Mouse (Mus musculus) limb, embryonic 13.5 days (tissue): ENCODE data around the gene Gm10717. TPM values are rescaled to one million over a fixed set of nuclear protein-coding genes. Genes with fewer than 3 reads are reported as not detected.
"Not testable (repeated sequence)": the region's sequence is repeated elsewhere in the genome, so short reads cannot be mapped to it uniquely, and the experiment has no call there.

Experiments
- ATAC-seq: fragments of 200-750 bp; cut with Nextera tagmentation; 2 replicates; pipeline ENCODE4 v1.8.0; 2017; ENCODE audit warnings: low read depth, moderate number of reproducible peaks, moderate TSS enrichment; ENCODE audit not compliant: low FRiP score
- H3K27ac ChIP-seq: fragments of 300-500 bp; sonication (generic); 2 replicates; pipeline ENCODE4 v1.5.1; 2015; ENCODE audit warnings: inconsistent platforms, mild to moderate bottlenecking, moderate library complexity
- H3K27me3 ChIP-seq: fragments of 300-500 bp; sonication (generic); 2 replicates; pipeline ENCODE4 v1.6.1; 2015; ENCODE audit warnings: mild to moderate bottlenecking, inconsistent platforms
- H3K36me3 ChIP-seq: fragments of 300-500 bp; sonication (generic); 2 replicates; pipeline ENCODE4 v1.6.1; 2015; ENCODE audit warnings: inconsistent platforms, mild to moderate bottlenecking, moderate library complexity
- H3K4me1 ChIP-seq: fragments of 300-500 bp; sonication (generic); 2 replicates; pipeline ENCODE4 v1.6.1; 2015; ENCODE audit warnings: inconsistent platforms
- H3K4me2 ChIP-seq: fragments of 300-500 bp; sonication (generic); replicated peaks from 2 replicates; pipeline ENCODE4 v1.6.1; 2015; ENCODE audit warnings: inconsistent platforms, mild to moderate bottlenecking, moderate library complexity
- H3K4me3 ChIP-seq: fragments of 300-500 bp; sonication (generic); 2 replicates; pipeline ENCODE4 v1.5.1; 2015; ENCODE audit warnings: moderate library complexity, mild to moderate bottlenecking, inconsistent platforms
- H3K9ac ChIP-seq: fragments of 300-500 bp; sonication (generic); 2 replicates; pipeline ENCODE4 v1.6.1; 2015; ENCODE audit warnings: mild to moderate bottlenecking, inconsistent platforms
- H3K9me3 ChIP-seq: fragments of 300-500 bp; sonication (generic); 2 replicates; pipeline ENCODE4 v1.6.1; 2016; ENCODE audit warnings: inconsistent platforms
- WGBS: fragments of 180-500 bp; shearing (Covaris S2); methylation state at CpG from one replicate; pipeline ENCODE4 v1.1.7; 2015; 5-methylcytosine and 5-hydroxymethylcytosine counted together
- microRNA-seq: library from miRNA; unstranded; fragments of <30 nt; microRNA quantifications from one replicate; pipeline ENCODE4, GENCODE M21; 2016
- polyA plus RNA-seq: library from polyadenylated mRNA; unstranded; fragments of >200 nt; fragmentation: Nextera tagmentation; extraction: Ambion mirVana; gene quantifications from 2 replicates; pipeline ENCODE4 v1.2.1, GENCODE M21; 2015

Gene Gm10717
- polyA plus RNA-seq, 1 experiment from 2014 or later: not detected

DNA sequence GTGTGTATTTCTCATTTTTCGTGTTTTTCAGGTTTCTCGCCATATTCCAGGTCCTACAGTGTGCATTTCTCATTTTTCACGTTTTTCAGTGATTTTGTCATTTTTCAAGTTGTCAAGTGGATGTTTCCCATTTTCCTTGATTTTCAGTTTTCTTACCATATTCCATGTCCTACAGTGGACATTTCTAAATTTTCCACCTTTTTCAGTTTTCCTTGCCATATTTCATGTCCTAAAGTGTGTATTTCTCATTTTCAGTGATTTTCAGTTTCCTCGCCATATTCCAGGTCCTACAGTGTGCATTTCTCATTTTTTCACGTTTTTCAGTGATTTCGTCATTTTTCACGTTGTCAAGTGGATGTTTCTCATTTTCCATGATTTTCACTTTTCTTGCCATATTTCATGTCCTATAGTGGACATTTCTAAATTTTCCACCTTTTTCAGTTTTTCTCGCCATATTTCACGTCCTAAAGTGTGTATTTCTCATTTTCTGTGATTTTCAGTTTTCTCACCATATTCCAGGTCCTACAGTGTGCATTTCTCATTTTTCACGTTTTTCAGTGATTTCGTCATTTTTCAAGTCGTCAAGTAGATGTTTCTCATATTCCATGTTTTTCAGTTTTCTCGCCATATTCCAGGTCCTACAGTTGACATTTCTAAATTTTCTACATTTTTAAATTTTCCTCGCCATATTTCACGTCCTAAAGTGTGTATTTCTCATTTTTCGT lies 4.2 kb downstream of the Gm10717 start:
- not testable (repeated sequence) for ATAC-seq, H3K9ac ChIP-seq, H3K4me3 ChIP-seq, H3K4me1 ChIP-seq, H3K9me3 ChIP-seq, H3K27me3 ChIP-seq, H3K4me2 ChIP-seq, H3K36me3 ChIP-seq, H3K27ac ChIP-seq
- WGBS: 64% methylated on average over 14 of the region's 16 CpGs

- H3K27ac ChIP-seq, H3K4me2 ChIP-seq, H3K36me3 ChIP-seq, H3K9me3 ChIP-seq, H3K27me3 ChIP-seq, H3K4me1 ChIP-seq, H3K4me3 ChIP-seq, H3K9ac ChIP-seq: not testable (repeated sequence)
- ATAC-seq: 0 out of 2 replicates have a peak, but pooled peaks have one; percentile 46
- WGBS: 61% methylated on average over 2 of the region's 10 CpGs
Observed at GRCm38 (mm10) chr9:3030677-3031318, 5.6 kb downstream of the Gm10717 start.

DNA sequence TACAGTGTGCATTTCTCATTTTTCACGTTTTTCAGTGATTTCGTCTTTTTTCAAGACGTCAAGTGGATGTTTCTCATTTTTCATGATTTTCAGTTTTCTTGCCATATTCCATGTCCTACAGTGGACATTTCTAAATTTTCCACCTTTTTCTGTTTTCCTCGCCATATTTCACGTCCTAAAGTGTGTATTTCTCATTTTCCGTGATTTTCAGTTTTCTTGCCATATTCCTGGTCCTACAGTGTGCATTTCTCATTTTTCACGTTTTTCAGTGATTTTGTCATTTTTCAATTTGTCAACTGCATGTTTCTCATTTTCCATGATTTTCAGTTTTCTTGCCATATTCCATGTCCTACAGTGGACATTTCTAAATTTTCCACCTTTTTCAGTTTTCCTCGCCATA lies 9.1 kb downstream of the Gm10717 start, which contains the start of gene Gm17535:
Gene Gm17535, plus strand, starts transcription at position 301 of the 400 bp plus-strand sequence.
- not testable (repeated sequence) for H3K4me3 ChIP-seq
- 47% methylated on average over 1 of the region's 8 CpGs for WGBS

GRCm38 (mm10) chr9:3036577-3036976 lies 11.4 kb downstream of the Gm10717 start, which contains the start of gene Gm10715:
Gene Gm10715 (plus strand): TSS chr9:3036877.
- not testable (repeated sequence) for H3K4me3 ChIP-seq, ATAC-seq, H3K4me1 ChIP-seq, H3K27me3 ChIP-seq, H3K4me2 ChIP-seq, H3K9me3 ChIP-seq, H3K9ac ChIP-seq, H3K36me3 ChIP-seq, H3K27ac ChIP-seq
- 76% methylated on average over 8 of the region's 8 CpGs for WGBS

More for the DNA sequence above, 9.1 kb downstream of the Gm10717 start, which contains the start of gene Gm17535:
- H3K4me2 ChIP-seq, H3K27ac ChIP-seq, H3K4me1 ChIP-seq, H3K9me3 ChIP-seq, H3K27me3 ChIP-seq, H3K9ac ChIP-seq, H3K36me3 ChIP-seq, ATAC-seq: not testable (repeated sequence)

DNA sequence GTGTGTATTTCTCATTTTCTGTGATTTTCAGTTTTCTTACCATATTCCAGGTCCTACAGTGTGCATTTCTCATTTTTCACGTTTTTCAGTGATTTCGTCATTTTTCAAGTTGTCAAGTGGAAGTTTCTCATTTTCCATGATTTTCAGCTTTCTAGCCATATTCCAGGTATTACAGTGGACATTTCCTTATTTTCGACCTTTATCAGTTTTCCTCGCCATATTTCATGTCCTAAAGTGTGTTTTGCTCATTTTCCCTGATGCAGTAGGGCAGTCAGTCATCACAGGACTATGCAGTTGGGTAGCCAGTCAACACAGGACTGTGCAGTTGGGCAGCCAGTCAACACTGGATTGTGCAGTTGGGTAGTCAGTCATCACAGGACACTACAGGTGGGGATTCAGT lies 12.9 kb downstream of the Gm10717 start:
- not testable (repeated sequence) for H3K9ac ChIP-seq, H3K4me3 ChIP-seq, H3K4me1 ChIP-seq, H3K4me2 ChIP-seq, H3K27me3 ChIP-seq, H3K36me3 ChIP-seq, ATAC-seq, H3K9me3 ChIP-seq, H3K27ac ChIP-seq
- 72% methylated on average over 4 of the region's 4 CpGs for WGBS

Small RNA genes lying within 50 kb of the gene (microRNA-seq; reads per million reads assigned to microRNA genes)
- gene Mir101c: not detected

Other genes starting within 250 kb of the Gm10717 start
- gene Gm10722, start 24.5 kb upstream of the Gm10717 start, polyA plus RNA-seq: not detected in 2 replicates
- not detected in 2 replicates for gene Gm11168, start 22.1 kb upstream of the Gm10717 start, polyA plus RNA-seq
- 0.31 TPM in 1 of 2 replicates, not detected in the other for gene Gm10721, start 12.3 kb upstream of the Gm10717 start, polyA plus RNA-seq
- not detected in 2 replicates for gene Gm10720, start 9.8 kb upstream of the Gm10717 start, polyA plus RNA-seq
- not detected in 2 replicates for gene Gm10719, start 8.0 kb upstream of the Gm10717 start, polyA plus RNA-seq
- 0.47 TPM in 1 of 2 replicates, not detected in the other for gene Gm10718, start 1.9 kb upstream of the Gm10717 start, polyA plus RNA-seq
- gene Gm17535, start 9.2 kb downstream of the Gm10717 start, polyA plus RNA-seq: not detected in 2 replicates
- gene Gm10715, start 11.5 kb downstream of the Gm10717 start, polyA plus RNA-seq: not detected in 2 replicates